9 mouse cellular contexts compared by ENCODE assay signal in genomic region chr4:43382155-43383020, GRCm38 (mm10). TPM values are rescaled to one million over a fixed set of nuclear protein-coding genes. Genes with fewer than 3 reads are reported as not detected.
A peak's percentile ranks its signal among the peaks of the same experiment; 100 is the strongest.
DNase-seq lines count a peak whose midpoint lies in the region; ATAC-seq and TF ChIP-seq lines count a peak whose summit lies in the region.
"Had no signal": no experiment of that assay in that cellular context is flagged by ENCODE, and none has a peak within 500 bp of the region (broad histone marks: within the 10 kb centered on the region; RNA-seq: fewer than 3 reads in every experiment).

No protein-coding gene starts in this region.

- in situ Hi-C loops in Patski (cut with MboI; ENCODE audit: low pct_unique_long_range_greater_than_20kb): loop anchor here (5.0 kb wide), 1 partner anchor 35 kb away; no protein-coding TSS in a partner anchor

- POLR2A ChIA-PET in Patski (lab: Charles Lee): interaction anchor here (0.7 to 1.5 kb wide), 6 partner anchors 11 to 73 kb away, joined by 3 to 6 read pairs (median 4); no protein-coding TSS in a partner anchor

- intact Hi-C loops in left cerebral cortex, postnatal 36 days (cut with DNase I): loop anchor here (1.0 to 5.0 kb wide), 2 partner anchors 37 to 340 kb away; no protein-coding TSS in a partner anchor

- ATAC-seq in Patski: peak; percentile 38
- peak; percentile 82 for ATAC-seq in midbrain, embryonic 11.5 days (ENCODE audit: low FRiP score)

- TF ChIP-seq CTCF in Patski (IDR thresholded peaks at IDR 0.05): no peak

- peaks cover 25% of the 10 kb centered on the region for H3K27me3 ChIP-seq in heart, embryonic 10.5 days (ENCODE audit: insufficient read depth, poor library complexity, severe bottlenecking)
- no peaks in the 10 kb centered on the region for H3K27me3 ChIP-seq in Patski
- H3K27me3 ChIP-seq in midbrain, embryonic 11.5 days (ENCODE audit: control insufficient read depth, insufficient read depth, low read length): no peaks in the 10 kb centered on the region

- peak overlapping the region; percentile 80 for H3K4me3 ChIP-seq in heart, embryonic 10.5 days
- peak overlapping the region; percentile 57 for H3K4me3 ChIP-seq in midbrain, embryonic 11.5 days (ENCODE audit: low read depth, low read length)

- H3K9me3 ChIP-seq in heart, embryonic 10.5 days: no peaks in the 10 kb centered on the region
- H3K9me3 ChIP-seq in midbrain, embryonic 11.5 days (ENCODE audit: control insufficient read depth, low read length): no peaks in the 10 kb centered on the region

- peak overlapping the region; percentile 64 for H3K4me2 ChIP-seq in midbrain, embryonic 11.5 days

- peak overlapping the region; percentile 74 for H3K9ac ChIP-seq in midbrain, embryonic 11.5 days (ENCODE audit: low read length)

- peaks cover 18% of the 10 kb centered on the region for H3K4me1 ChIP-seq in heart, embryonic 10.5 days
- peaks cover 8% of the 10 kb centered on the region for H3K4me1 ChIP-seq in midbrain, embryonic 11.5 days (ENCODE audit: control insufficient read depth, insufficient read depth, low read length)

- 9% methylated on average over 22 of the region's 33 CpGs for WGBS in heart, embryonic 10.5 days
- WGBS in midbrain, embryonic 11.5 days: 11% methylated on average over 21 of the region's 33 CpGs

- no peak for DNase-seq in heart, embryonic 10.5 days (ENCODE audit: low spot score)
- DNase-seq in heart, adult 8-10 months (ENCODE audit: low spot score): no peak
- DNase-seq in Patski (ENCODE audit: low read depth, low spot score): no peak
- DNase-seq in heart, postnatal 4 days: peak; percentile 25
- no peak for DNase-seq in midbrain, embryonic 11.5 days (ENCODE audit: low spot score, missing footprints)
- DNase-seq in left cerebral cortex, postnatal 36 days (ENCODE audit: low spot score in 2 of 2): no peak
- no peak for DNase-seq in thymus, postnatal 14 days
- DNase-seq in embryo, embryonic 10.5 days (ENCODE audit: low spot score): no peak

- H3K27ac ChIP-seq in heart, embryonic 10.5 days: peak overlapping the region; percentile 90
- no peak overlapping the region for H3K27ac ChIP-seq in midbrain, embryonic 11.5 days (ENCODE audit: low read depth, low read length)

- 0 out of 2 replicates have a peak, but pooled peaks cover 3% of the 10 kb centered on the region for H3K36me3 ChIP-seq in heart, embryonic 10.5 days
- H3K36me3 ChIP-seq in midbrain, embryonic 11.5 days (ENCODE audit: control insufficient read depth, insufficient read depth, low read length): no peaks in the 10 kb centered on the region

- CTCF ChIA-PET in Patski (lab: Charles Lee): interaction anchor here (0.7 to 1.1 kb wide), 4 partner anchors 10 to 16 kb away, joined by 3 to 6 read pairs (median 3); no protein-coding TSS in a partner anchor

RNA-seq across cellular contexts. Expression of gene Rusc2, which starts 0.6 kb away (rescaled TPM):
- polyA plus RNA-seq in heart, embryonic 10.5 days (2016; fragmentation: Nextera tagmentation; extraction: Ambion mirVana): 9.9 and 11.2 TPM in 2 replicates
- 10 to 100 TPM; 47.4 to 58.6 (median 48.9) TPM for total RNA-seq in heart, adult 8-10 months (2022)
- 29.6 TPM for polyA plus RNA-seq in Patski (2021)
- total RNA-seq in heart, postnatal 4 days (2021): 10 to 100 TPM; 39.5 to 41.2 TPM
- 13.7 TPM in 2 replicates for polyA plus RNA-seq in midbrain, embryonic 11.5 days (2014; fragmentation: Nextera tagmentation; extraction: Ambion mirVana)
- total RNA-seq in left cerebral cortex, postnatal 36 days (2021): 100 to 1,000 TPM; 135 TPM

RNA-seq across cellular contexts. Expression of gene Fam166b, which starts 46.5 kb away (rescaled TPM):
- not detected in 2 replicates for polyA plus RNA-seq in heart, embryonic 10.5 days (2016; fragmentation: Nextera tagmentation; extraction: Ambion mirVana)
- total RNA-seq in heart, adult 8-10 months (2022): not detected
- 0.17 TPM for polyA plus RNA-seq in Patski (2021)
- not detected for total RNA-seq in heart, postnatal 4 days (2021)
- polyA plus RNA-seq in midbrain, embryonic 11.5 days (2014; fragmentation: Nextera tagmentation; extraction: Ambion mirVana): 0.54 and 0.59 TPM in 2 replicates
- total RNA-seq in left cerebral cortex, postnatal 36 days (2021): 1 to 10 TPM in 1 of 2 experiments, under 1 TPM in 1; 0.69 to 1.4 TPM
- total RNA-seq: heart, postnatal 36 days had no signal

RNA-seq across cellular contexts. Expression of gene Tesk1, which starts 59.4 kb away (rescaled TPM):
- polyA plus RNA-seq in heart, embryonic 10.5 days (2016; fragmentation: Nextera tagmentation; extraction: Ambion mirVana): 5.0 and 6.3 TPM in 2 replicates
- total RNA-seq in heart, adult 8-10 months (2022): 10 to 100 TPM; 31.3 to 38.2 (median 35.2) TPM
- 50.4 TPM for polyA plus RNA-seq in Patski (2021)
- 10 to 100 TPM; 41.2 to 45.4 TPM for total RNA-seq in heart, postnatal 4 days (2021)
- polyA plus RNA-seq in midbrain, embryonic 11.5 days (2014; fragmentation: Nextera tagmentation; extraction: Ambion mirVana): 7.2 and 7.3 TPM in 2 replicates
- total RNA-seq in left cerebral cortex, postnatal 36 days (2021): 10 to 100 TPM; 87.8 to 92.9 TPM
